Mouse (Mus musculus): ENCODE measurements around the gene Stard3.
"Not testable (repeated sequence)": the region's sequence is repeated elsewhere in the genome, so short reads cannot be mapped to it uniquely, and the experiment has no call there.

Stard3 gene

GRCm38 (mm10) chr11:98374266-98374665 is 16.1 kb downstream of the Stard3 start:
- DNase-seq (ENCODE audit: low spot score), result no peak

GRCm38 (mm10) chr11:98376756-98377155 is 18.6 kb downstream of the Stard3 start:
- DNase-seq (ENCODE audit: low spot score), result no peak

DNA sequence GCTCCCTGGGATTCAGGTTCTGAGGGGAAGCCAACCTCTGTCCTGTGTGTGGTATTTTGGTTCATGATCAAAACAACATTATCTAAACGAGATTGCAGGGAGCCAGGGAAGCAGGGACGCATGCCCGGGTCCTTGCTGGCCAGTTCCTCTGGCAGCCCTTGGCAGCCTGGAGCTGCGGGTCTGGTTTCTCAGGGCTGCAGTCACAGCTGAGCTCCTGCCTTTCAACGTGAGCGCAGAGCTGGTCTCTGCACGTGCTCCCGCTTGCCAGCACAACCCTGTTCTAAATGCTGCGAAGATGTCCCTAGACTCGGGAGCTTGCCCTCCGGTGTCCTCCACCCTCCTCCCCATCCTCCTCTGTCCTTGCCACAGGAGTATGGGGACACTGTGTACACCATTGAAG is 19.6 kb downstream of the Stard3 start:
- DNase-seq (ENCODE audit: low spot score), result no peak

- DNase-seq (ENCODE audit: low spot score), result no peak
Measured at GRCm38 (mm10) chr11:98379379-98379778, 21.2 kb downstream of the Stard3 start.

DNA sequence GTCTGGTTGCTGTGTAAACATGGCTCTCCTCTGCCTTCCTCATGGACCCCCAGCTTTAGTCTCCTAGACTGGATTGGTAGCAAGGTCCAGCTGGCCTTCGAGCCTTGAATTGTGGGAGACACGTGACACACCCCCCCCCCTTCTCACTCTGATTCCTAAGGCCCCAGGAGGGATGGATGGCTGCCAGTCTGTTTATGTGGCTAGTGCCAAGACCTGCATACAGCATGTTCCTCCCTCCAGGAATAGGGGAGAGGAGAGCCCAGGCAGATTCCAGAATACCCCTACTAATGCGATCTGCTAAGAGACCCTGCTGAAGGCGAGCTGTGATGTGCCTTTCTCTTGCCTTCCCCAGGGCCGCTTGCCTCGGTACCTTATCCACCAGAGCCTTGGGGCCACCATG is 21.9 kb downstream of the Stard3 start:
- no peak for DNase-seq (ENCODE audit: low spot score)

- no peak for DNase-seq (ENCODE audit: low spot score)
Measured at GRCm38 (mm10) chr11:98381651-98382050, 23.5 kb downstream of the Stard3 start.

DNA sequence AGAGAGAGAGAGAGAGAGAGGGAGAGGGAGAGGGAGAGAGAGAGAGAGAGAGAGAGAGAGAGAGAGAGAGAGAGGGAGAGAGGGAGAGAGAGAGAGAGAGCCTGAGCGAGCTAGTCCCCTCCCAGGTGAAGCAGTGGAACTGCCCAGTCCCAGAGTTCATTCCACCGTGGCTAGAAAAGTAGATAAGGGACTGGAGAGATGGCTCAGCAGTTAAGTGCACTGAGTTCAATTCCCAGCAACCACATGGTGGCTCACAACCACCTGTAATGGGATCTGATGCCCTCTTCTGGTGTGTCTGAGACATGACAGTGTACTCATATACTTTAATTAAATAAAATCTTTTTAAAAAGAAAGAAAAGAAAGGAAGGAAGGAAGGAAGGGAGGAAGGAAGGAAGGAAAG is 24.2 kb downstream of the Stard3 start:
- DNase-seq (ENCODE audit: low spot score), result not testable (repeated sequence)

DNA sequence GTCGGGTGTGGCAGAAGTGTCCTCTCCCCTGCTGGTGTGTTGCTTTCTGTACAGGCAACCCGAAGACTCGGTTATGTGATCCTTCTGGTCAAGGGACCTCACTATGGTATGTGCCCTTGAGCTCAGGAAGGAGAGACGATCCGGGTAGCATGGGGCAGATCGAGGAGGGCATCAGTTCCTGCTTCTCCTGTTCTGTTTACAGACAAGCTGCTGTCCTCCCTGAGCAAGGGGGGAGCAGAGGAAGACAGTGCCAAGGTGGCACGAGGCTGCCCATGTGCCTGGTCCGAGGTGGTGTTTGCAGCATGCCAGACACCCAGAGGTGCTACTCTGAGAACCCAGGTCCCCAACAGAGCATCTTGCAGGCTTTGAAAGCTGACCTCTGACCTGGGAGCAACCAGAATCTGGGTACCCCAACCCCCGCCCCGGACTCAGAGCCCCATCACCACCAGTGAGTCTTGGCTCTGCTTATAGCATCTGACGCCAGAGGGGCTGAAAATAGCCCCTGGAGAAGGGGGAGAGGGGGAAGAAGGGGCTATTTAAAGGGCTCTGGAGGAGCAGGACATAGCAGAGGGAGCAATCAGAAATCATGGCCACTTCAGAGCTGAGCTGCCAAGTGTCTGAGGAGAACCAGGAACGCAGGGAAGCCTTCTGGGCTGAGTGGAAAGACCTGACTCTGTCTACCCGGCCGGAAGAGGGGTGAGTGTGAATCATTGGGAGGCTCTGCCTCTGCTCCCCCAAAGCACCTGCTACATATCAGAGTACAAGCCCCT is 25.3 kb downstream of the Stard3 start, which contains the start of gene Tcap:
TSS of gene Tcap (plus strand) at position 551 of the 770 bp plus-strand sequence.
- DNase-seq (ENCODE audit: low spot score), result no peak

- no peak for DNase-seq (ENCODE audit: low spot score)
Measured at GRCm38 (mm10) chr11:98384216-98384615, 26.0 kb downstream of the Stard3 start.

- DNase-seq (ENCODE audit: low spot score), result no peak
Measured at GRCm38 (mm10) chr11:98384721-98385637, 26.8 kb downstream of the Stard3 start.

- DNase-seq (ENCODE audit: low spot score), result no peak
Measured at GRCm38 (mm10) chr11:98385638-98386585, 27.7 kb downstream of the Stard3 start, which contains the start of gene Pnmt. TSS of gene Pnmt (plus strand) at chr11:98386450.

- DNase-seq (ENCODE audit: low spot score), result no peak
Measured at GRCm38 (mm10) chr11:98386596-98386995, 28.4 kb downstream of the Stard3 start.

GRCm38 (mm10) chr11:98387056-98387577 is 28.9 kb downstream of the Stard3 start:
- DNase-seq (ENCODE audit: low spot score), result no peak

- no peak for DNase-seq (ENCODE audit: low spot score)
Measured at GRCm38 (mm10) chr11:98388282-98388681, 30.1 kb downstream of the Stard3 start.

DNA sequence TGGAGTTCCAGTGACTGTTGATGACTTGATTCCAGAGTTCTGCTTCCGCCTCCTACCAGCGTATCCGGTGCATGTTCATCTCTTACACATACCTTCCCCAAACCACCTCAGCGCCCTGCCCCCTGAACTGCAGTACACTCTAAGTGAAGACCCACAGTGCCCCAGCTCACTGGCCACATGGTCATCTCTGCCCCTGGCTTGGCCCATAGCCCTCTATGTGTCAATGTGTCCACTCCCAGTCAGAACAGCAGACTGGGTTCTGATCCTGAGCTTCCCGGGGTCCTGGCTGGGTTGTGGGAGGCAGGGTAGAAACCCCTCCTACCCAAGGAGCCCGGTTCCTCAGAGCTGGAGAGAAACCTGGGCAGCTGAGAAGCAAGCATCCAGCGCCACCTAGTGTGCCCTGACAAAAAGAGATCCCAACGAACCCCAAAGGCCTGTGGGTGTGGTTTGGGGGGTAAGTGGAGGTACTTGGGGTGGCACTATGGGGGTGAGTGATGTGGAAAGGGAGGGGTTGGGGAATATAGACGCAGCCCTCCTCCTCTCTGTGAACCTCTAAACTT is 31.1 kb downstream of the Stard3 start:
- DNase-seq (ENCODE audit: low spot score), result peak; percentile 37

DNA sequence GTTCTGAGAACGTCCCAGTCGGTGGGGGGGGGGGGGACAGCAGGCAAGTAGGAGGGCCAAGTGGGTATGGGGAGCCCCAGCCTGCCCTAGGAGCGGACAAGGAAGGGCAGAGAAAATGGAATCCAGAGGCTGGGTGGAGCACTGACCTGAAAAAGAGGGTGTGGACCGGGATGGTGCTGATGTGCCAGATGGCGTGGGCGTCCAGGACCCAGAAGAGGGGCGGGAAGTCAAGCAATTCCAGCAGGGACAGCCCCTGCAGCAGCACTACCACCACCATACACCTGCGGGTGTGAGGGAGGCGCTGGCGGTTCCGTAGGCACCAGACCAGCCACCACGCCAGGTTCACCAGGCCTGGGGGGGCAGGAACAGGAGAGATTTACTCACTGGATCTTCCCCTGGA is 32.0 kb downstream of the Stard3 start:
- DNase-seq (ENCODE audit: low spot score), result no peak

GRCm38 (mm10) chr11:98392034-98392433 is 33.9 kb downstream of the Stard3 start:
- no peak for DNase-seq (ENCODE audit: low spot score)

DNA sequence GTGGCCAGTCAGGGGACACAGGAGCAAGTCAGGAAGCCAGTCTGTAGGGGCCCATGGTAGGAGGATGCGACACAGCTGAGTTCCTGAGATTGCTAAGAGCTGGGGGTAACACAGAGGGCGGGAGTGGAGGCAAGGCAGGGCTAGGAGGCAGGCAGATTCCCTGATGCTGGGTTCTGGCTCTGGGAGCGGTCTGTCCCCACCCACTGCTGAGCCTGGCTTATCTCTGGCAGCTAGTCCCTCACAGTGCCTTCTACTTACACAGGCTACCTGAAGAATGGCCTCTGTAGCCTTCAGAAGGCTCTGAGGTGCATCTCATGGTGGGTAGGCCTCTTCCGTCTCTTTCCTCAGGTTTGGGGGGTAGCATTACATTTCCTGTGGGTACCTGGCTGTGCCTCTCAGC is 34.5 kb downstream of the Stard3 start:
- DNase-seq (ENCODE audit: low spot score), result no peak

- peak; percentile 60 for DNase-seq (ENCODE audit: low spot score)
Measured at GRCm38 (mm10) chr11:98393317-98393716, 35.1 kb downstream of the Stard3 start.

DNA sequence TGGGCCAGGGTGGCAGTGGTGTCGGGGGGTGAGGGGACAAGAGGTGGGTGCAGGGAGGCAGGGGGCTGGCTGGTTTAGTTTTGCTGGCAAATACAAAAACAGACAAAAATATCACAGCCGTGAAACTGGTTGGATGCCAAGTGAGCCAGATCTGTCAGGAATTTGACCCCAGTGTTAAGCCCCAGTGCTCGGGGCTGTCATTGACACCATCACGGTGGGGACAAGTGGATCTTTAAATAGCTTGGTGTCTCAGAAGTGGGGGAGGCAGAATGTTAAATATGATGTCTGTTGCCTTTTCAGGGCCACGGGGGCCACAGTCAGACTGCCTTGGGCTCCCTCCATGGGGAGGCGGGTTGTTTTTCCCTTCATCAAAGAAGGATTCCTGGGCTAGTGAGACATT is 36.1 kb downstream of the Stard3 start:
- DNase-seq (ENCODE audit: low spot score), result no peak

DNA sequence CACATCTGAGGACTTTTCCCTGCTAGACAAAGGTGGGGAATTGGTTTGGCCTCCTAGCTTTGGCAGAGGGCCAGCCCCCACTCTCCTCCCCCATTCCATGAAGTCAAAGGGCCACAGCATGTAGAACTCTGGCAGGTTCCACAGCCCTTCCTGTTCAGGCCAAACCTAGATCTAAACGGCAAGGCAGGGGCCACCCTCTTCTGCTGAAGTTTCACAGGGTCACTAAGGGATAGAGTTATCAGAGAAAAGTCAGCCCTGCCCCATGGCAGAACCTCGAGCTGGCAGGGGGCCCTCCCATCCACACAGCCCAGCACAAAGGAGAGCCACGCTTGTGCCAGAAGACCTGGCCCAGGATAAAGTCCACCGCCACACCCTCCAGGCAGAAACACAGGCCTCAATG is 36.9 kb downstream of the Stard3 start:
- no peak for DNase-seq (ENCODE audit: low spot score)
